Mouse (Mus musculus) thymus, adult 2 months (tissue): ENCODE measurements around the gene Mastl. TPM values are rescaled to one million over a fixed set of nuclear protein-coding genes. Genes with fewer than 3 reads are reported as not detected.

Source experiments
- DNase-seq: peaks from one replicate; pipeline ENCODE4 v3.0.0; 2021
- H3K27ac ChIP-seq: fragments of 200-500 bp; 2 replicates; pipeline ENCODE4 v1.5.1; 2012; ENCODE audit warnings: low read length, control low read depth; ENCODE audit not compliant: control insufficient read depth, insufficient read depth
- H3K27me3 ChIP-seq: fragments of 200-500 bp; 2 replicates; pipeline ENCODE4 v1.6.1; 2012; ENCODE audit warnings: mild to moderate bottlenecking, low read length, moderate library complexity, mixed read lengths; ENCODE audit not compliant: control insufficient read depth, insufficient read depth
- H3K36me3 ChIP-seq: fragments of 200-500 bp; 2 replicates; pipeline ENCODE4 v1.6.1; 2012; ENCODE audit warnings: mild to moderate bottlenecking, low read length, moderate library complexity; ENCODE audit not compliant: control insufficient read depth, insufficient read depth
- H3K4me1 ChIP-seq: fragments of 200-500 bp; replicated peaks from 2 replicates; pipeline ENCODE4 v1.6.1; 2012; ENCODE audit warnings: low read length; ENCODE audit not compliant: control insufficient read depth, insufficient read depth
- H3K4me3 ChIP-seq: fragments of 200-500 bp; 2 replicates; pipeline ENCODE4 v1.5.1; 2012; ENCODE audit warnings: mild to moderate bottlenecking, low read length, control low read depth, moderate library complexity; ENCODE audit not compliant: control insufficient read depth, insufficient read depth
- CTCF ChIP-seq: fragments of 200-500 bp; IDR thresholded peaks from 2 replicates; pipeline ENCODE4 v1.5.1; 2012; ENCODE audit warnings: mild to moderate bottlenecking, control low read depth, low read length, moderate library complexity, borderline replicate concordance; ENCODE audit not compliant: control insufficient read depth, poor library complexity, insufficient read depth; ENCODE audit errors: extremely low read depth
- POLR2A ChIP-seq: fragments of 200-500 bp; IDR thresholded peaks from 2 replicates; pipeline ENCODE4 v1.6.1; 2012; ENCODE audit warnings: mild to moderate bottlenecking, low read length, control low read depth, moderate library complexity; ENCODE audit not compliant: control insufficient read depth, poor library complexity, insufficient read depth; ENCODE audit errors: extremely low read depth
- WGBS: fragments of 180-500 bp; shearing (Covaris S2); methylation state at CpG from one replicate; pipeline ENCODE4 v1.1.7; 2018; 5-methylcytosine and 5-hydroxymethylcytosine counted together
- polyA plus RNA-seq: library from polyadenylated mRNA; depleted of rRNA; stranded (reverse); fragments of >200 nt; gene quantifications from 2 replicates; pipeline ENCODE4 v1.2.3, GENCODE M21; 2012; rRNA removed

The Mastl gene
- polyA plus RNA-seq, result 1.6 and 1.9 TPM in 2 replicates

DNA sequence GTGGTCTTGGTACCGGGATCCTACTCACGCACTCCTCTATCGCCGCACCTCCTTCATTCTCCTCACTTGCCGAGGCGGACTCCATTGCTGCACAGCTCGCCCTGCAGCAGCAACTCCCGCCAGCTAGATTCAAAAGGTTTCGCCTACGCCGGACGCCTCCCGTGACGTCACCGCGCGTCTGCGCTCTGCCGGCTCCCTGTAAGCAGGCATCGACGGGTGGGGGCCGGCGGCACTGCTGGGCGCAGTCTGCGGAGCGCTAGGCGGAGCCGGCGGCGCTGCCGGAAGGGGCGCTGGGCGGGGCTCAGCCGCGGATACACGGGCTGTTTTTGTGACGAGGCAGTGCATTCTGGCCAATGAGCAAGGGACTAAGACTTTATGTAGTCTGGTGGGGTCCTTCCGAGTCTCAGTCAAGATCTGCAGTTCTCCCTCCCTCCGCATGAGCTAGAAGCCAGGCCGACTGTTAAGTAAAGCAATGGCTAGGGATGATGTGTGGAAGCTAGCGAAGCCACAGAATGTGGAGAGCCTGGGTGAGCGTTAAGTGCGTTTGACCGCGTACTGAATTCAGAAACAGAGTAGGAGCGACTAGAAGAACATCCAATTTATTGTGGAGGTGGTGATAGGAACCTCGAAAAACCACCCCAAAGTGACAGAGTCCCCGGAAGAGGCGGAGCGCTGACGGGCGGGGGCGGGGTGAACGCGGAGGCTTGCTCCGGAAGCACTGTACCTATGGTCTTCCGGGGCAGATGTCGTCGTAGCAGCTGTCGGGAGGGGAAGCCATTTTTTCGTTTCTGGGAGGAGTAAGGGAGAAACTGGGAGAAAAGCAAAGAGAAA lies at the start of gene Mastl, which contains the start of gene Yme1l1:
Gene Mastl, minus strand, starts transcription at position 248 of the 831 bp plus-strand sequence.
Gene Yme1l1, plus strand, starts transcription at position 593 of the 831 bp plus-strand sequence.
- Histone ChIP-seq H3K27ac (peak within 1 kb of the TSS; percentile 98), H3K4me1 (peaks cover 8% of the 10 kb centered on the region), H3K4me3 (peak within 1 kb of the TSS; percentile 88), H3K36me3 (no peaks in the 10 kb centered on the region), H3K27me3 (no peaks in the 10 kb centered on the region)
- TF ChIP-seq POLR2A (peak; percentile 67), CTCF (peak; percentile 73; the same call in 1 of the 2 replicates)
- under 1% methylated on average over 61 of the region's 61 CpGs for WGBS
- peak; percentile 97 for DNase-seq

DNA sequence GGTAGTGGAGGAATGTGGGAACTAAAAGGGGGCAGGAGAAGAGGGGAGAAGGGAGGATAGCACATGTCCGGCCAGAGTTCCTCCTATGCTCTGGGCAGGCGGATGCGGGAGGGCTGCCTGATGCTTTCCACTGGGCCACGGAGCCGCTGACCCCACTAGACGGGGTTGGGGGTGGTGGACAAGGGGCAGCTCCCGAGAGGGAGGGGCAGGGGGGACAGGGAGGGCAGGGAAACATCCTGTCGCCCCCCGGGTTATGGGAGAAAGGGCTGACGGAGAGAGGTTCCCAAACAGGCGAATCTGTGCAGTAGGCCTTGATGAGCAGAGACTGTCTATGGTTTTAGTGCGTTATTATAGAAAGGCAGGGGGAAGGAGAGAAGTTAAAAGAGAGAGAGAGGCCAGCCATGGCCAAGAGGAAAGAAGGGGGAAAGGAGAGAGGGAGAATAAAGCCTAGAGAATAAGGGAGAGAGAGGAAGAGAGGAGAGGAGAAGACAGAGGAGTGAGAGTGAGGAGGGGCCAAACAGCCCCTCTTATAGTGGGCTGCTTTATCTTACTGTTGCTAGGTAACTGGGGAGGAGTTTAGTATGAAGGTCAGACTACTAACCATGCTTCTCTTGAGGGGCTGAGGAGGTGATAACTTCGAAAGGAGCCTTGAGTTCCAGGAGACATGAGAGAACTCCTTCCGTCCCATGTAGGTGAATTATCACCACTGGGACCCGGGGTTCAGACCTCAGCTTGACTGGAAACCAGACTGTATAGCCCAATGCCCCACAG lies 47.3 kb upstream of the Mastl start:
- Histone ChIP-seq H3K4me1 (no peaks in the 10 kb centered on the region), H3K36me3 (peaks cover 10% of the 10 kb centered on the region), H3K27me3 (no peaks in the 10 kb centered on the region), H3K27ac (no peak overlapping the region), H3K4me3 (no peak overlapping the region)
- no peak for TF ChIP-seq POLR2A
- TF ChIP-seq CTCF, result no peak
- 73% methylated on average over 15 of the region's 15 CpGs for WGBS
- DNase-seq, result no peak

DNA sequence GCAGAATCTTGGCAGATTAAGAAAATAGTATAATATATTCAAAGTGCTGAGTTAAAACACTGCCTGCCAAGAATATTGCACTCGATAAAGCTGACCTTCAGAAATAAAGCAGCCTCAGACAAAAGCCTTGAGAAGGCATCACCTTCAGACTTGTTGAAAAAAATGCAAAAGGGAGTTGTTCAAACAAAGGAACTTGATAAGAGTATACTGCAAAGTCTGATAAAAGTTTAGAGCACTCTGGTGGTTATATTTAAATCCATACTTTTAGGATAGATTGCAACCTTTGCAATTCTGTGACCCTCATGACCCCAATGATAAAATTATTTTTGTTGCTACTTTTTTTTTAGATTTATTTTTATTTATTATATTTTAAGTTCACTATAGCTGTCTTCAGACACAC lies 45.2 kb upstream of the Mastl start:
- H3K4me1 ChIP-seq, result no peaks in the 10 kb centered on the region
- no peaks in the 10 kb centered on the region for H3K27me3 ChIP-seq
- TF ChIP-seq POLR2A (no peak), CTCF (no peak)
- 95% methylated on average over 1 of the region's 1 CpGs for WGBS
- H3K27ac ChIP-seq, result no peak overlapping the region
- H3K36me3 ChIP-seq, result peaks cover 16% of the 10 kb centered on the region
- no peak overlapping the region for H3K4me3 ChIP-seq
- DNase-seq, result no peak

DNA sequence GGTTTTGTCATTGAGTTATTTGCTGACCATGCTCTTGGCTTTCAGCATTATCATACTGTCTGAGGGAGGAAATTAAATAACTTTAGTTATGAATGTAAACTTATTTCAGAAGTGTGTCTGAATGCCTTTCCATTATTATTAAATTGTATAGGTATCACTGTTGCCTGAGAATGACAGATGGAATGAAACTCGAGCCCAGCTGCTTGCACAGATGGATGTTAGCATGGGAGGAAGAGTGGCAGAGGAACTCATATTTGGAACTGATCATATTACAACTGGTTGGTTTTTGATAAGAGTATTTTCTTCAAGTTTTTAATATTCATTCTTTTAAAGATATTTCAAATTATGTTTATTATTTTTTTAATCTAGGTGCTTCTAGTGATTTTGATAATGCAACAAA lies 38.5 kb upstream of the Mastl start:
- DNase-seq, result no peak
- no peak overlapping the region for H3K4me3 ChIP-seq
- TF ChIP-seq POLR2A, result no peak
- TF ChIP-seq CTCF, result no peak
- H3K27me3 ChIP-seq, result no peaks in the 10 kb centered on the region
- 90% methylated on average over 1 of the region's 1 CpGs for WGBS
- H3K4me1 ChIP-seq, result no peaks in the 10 kb centered on the region
- H3K27ac ChIP-seq, result no peak overlapping the region
- H3K36me3 ChIP-seq, result peaks cover 69% of the 10 kb centered on the region

DNA sequence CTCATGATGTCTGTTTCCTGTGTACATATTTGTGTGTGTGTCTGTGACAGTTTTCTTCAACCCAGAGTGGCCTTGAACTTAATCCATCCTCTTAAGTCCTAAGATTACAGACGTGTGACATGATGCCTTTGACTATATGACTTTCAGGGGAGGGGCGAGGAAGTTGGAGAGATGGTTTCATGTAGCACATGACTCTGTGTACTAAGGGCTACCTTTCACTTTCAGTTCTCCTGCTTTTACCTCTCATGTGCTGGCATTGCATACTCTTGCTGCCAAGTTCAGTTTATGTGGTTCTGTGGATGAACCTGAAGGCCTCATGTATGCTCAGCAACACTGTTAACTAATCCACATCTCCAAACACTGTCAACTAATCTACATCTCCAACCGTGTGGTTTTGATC lies 16.5 kb upstream of the Mastl start:
- Histone ChIP-seq H3K27ac (no peak overlapping the region), H3K4me1 (no peaks in the 10 kb centered on the region), H3K27me3 (no peaks in the 10 kb centered on the region), H3K4me3 (no peak overlapping the region), H3K36me3 (peaks cover 80% of the 10 kb centered on the region)
- 89% methylated on average over 3 of the region's 3 CpGs for WGBS
- no peak for DNase-seq
- TF ChIP-seq CTCF, result no peak
- TF ChIP-seq POLR2A, result no peak

DNA sequence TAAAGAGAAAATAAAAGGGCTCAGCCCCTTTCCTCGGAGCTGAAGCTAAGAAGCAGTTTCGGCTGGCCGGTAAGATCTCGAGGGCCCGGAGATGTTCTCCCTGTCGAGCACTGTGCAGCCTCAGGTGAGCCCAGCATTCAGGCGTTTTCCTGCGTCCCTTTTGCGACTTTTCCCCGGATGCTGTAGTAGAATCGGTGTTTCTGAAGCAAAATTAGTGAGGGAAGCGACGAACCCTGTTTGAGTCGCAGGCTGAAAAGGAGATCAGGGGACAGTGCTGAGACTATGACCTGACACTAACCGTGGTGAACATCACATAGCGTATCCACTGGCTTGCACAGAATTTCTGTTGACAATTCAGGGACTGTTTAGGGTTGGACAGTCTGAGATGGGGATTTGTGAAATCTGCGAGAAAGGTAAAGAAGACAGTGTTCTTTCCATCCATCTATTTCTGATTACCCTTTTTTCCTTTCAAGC lies 821 bp upstream of the Mastl start:
- H3K27me3 ChIP-seq, result no peaks in the 10 kb centered on the region
- DNase-seq, result no peak
- H3K36me3 ChIP-seq, result no peaks in the 10 kb centered on the region
- WGBS, result under 1% methylated on average over 17 of the region's 17 CpGs
- H3K4me3 ChIP-seq, result peak overlapping the region; percentile 88
- H3K4me1 ChIP-seq, result peaks cover 8% of the 10 kb centered on the region
- H3K27ac ChIP-seq, result peak overlapping the region; percentile 98
- TF ChIP-seq POLR2A, result no peak; the same call in 1 of the 2 replicates
- no peak for TF ChIP-seq CTCF
